Mouse (Mus musculus) cortical plate, adult 2 months (tissue): Measurements from ENCODE around the gene Adcy5. TPM values are rescaled to one million over a fixed set of nuclear protein-coding genes. Genes with fewer than 3 reads are reported as not detected.

Experiments used
- H3K27ac ChIP-seq: fragments of 200-500 bp; 2 replicates; pipeline ENCODE4 v1.5.1; 2012; ENCODE audit warnings: low read length, control low read depth, inconsistent platforms; ENCODE audit not compliant: insufficient read depth
- H3K4me1 ChIP-seq: fragments of 200-500 bp; 2 replicates; pipeline ENCODE4 v1.6.1; 2011; ENCODE audit warnings: low read length; ENCODE audit not compliant: control insufficient read depth, insufficient read depth
- H3K4me3 ChIP-seq: fragments of 200-500 bp; 2 replicates; pipeline ENCODE4 v1.5.1; 2011; ENCODE audit warnings: mild to moderate bottlenecking, low read length, control low read depth; ENCODE audit not compliant: insufficient read depth
- CTCF ChIP-seq: fragments of 200-500 bp; IDR thresholded peaks from 2 replicates; pipeline ENCODE4 v1.5.1; 2011; ENCODE audit warnings: mild to moderate bottlenecking, control low read depth, low read length; ENCODE audit not compliant: insufficient read depth; ENCODE audit errors: extremely low read depth
- POLR2A ChIP-seq: fragments of 200-500 bp; IDR thresholded peaks from 2 replicates; pipeline ENCODE4 v1.6.1; 2011; ENCODE audit warnings: mild to moderate bottlenecking, low read length, control low read depth; ENCODE audit not compliant: insufficient read depth; ENCODE audit errors: extremely low read depth
- polyA plus RNA-seq: library from polyadenylated mRNA; depleted of rRNA; stranded (reverse); fragments of >200 nt; gene quantifications from 2 replicates; pipeline ENCODE4 v1.2.3, GENCODE M21; 2012

The Adcy5 gene
- polyA plus RNA-seq, 1 experiment: 93.4 TPM

GRCm38 (mm10) chr16:35216826-35217491 is 62.3 kb downstream of the Adcy5 start:
- H3K4me1 ChIP-seq: peaks cover 3% of the 10 kb centered on the region
- no peak for TF ChIP-seq POLR2A
- TF ChIP-seq CTCF: no peak
- no peak overlapping the region for H3K27ac ChIP-seq
- no peak overlapping the region for H3K4me3 ChIP-seq

- no peak overlapping the region for H3K27ac ChIP-seq
- TF ChIP-seq POLR2A: no peak
- no peak for TF ChIP-seq CTCF
- no peak overlapping the region for H3K4me3 ChIP-seq
- H3K4me1 ChIP-seq: peaks cover 2% of the 10 kb centered on the region; the same call in 1 of the 2 replicates
Observed at GRCm38 (mm10) chr16:35220412-35220811, 65.7 kb downstream of the Adcy5 start.

GRCm38 (mm10) chr16:35221581-35221980 is 66.9 kb downstream of the Adcy5 start:
- no peak for TF ChIP-seq CTCF
- no peak for TF ChIP-seq POLR2A
- Histone ChIP-seq H3K4me3 (no peak overlapping the region), H3K27ac (0 out of 2 replicates have a peak overlapping the region, but pooled peaks have one; percentile 15), H3K4me1 (no peaks in the 10 kb centered on the region)

GRCm38 (mm10) chr16:35223930-35224329 is 69.3 kb downstream of the Adcy5 start:
- no peak overlapping the region for H3K27ac ChIP-seq
- no peaks in the 10 kb centered on the region for H3K4me1 ChIP-seq
- H3K4me3 ChIP-seq: no peak overlapping the region
- TF ChIP-seq CTCF (no peak), POLR2A (no peak)

GRCm38 (mm10) chr16:35224716-35225115 is 70.0 kb downstream of the Adcy5 start:
- H3K27ac ChIP-seq: no peak overlapping the region

GRCm38 (mm10) chr16:35229582-35229981 is 74.9 kb downstream of the Adcy5 start:
- H3K4me3 ChIP-seq: no peak overlapping the region
- H3K4me1 ChIP-seq: peaks cover 12% of the 10 kb centered on the region
- H3K27ac ChIP-seq: no peak overlapping the region
- TF ChIP-seq CTCF (no peak), POLR2A (no peak)

More at GRCm38 (mm10) chr16:35224716-35225115, 70.0 kb downstream of the Adcy5 start:
- TF ChIP-seq POLR2A: no peak
- TF ChIP-seq CTCF: no peak
- Histone ChIP-seq H3K4me3 (no peak overlapping the region), H3K4me1 (0 out of 2 replicates have a peak, but pooled peaks cover 1% of the 10 kb centered on the region)

- TF ChIP-seq CTCF (no peak), POLR2A (no peak)
- Histone ChIP-seq H3K4me3 (no peak overlapping the region), H3K4me1 (peaks cover 12% of the 10 kb centered on the region), H3K27ac (peak overlapping the region; percentile 78)
Observed at GRCm38 (mm10) chr16:35232153-35232750, 77.6 kb downstream of the Adcy5 start.

GRCm38 (mm10) chr16:35233329-35233728 is 78.7 kb downstream of the Adcy5 start:
- Histone ChIP-seq H3K4me1 (peaks cover 12% of the 10 kb centered on the region), H3K27ac (no peak overlapping the region), H3K4me3 (no peak overlapping the region)
- TF ChIP-seq CTCF (no peak), POLR2A (no peak)

- H3K4me1 ChIP-seq: peaks cover 14% of the 10 kb centered on the region
- H3K27ac ChIP-seq: no peak overlapping the region
- H3K4me3 ChIP-seq: no peak overlapping the region
- TF ChIP-seq POLR2A (no peak), CTCF (no peak)
Observed at GRCm38 (mm10) chr16:35237091-35237490, 82.4 kb downstream of the Adcy5 start.
